Mouse (Mus musculus): ENCODE data around the gene Eng. TPM values are rescaled to one million over a fixed set of nuclear protein-coding genes. Genes with fewer than 3 reads are reported as not detected.

Eng gene
- total and polyA plus RNA-seq, 3 experiments = 0.08 to 0.47 (median 0.13) TPM

DNA sequence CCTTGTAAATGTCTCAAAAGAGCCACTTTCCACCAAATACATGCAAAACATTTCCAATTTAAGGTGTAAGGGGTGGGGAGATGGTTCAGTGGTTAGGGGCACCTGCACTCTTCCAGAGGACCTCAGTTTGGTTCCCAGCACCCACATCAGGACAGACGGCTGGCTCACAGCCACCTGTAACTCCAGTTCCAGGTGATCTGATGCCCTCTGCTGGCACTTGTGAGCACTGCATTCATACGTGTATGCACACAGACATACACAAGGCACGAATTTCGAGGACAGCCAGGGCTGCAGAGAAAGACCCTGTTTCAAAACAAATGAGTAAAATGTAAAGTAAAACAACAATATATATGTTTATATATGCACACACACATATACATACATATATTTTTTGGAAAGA is 28.8 kb upstream of the Eng start:
- H3K36me3 ChIP-seq (replicated peaks in 1 of 2; ENCODE audit: control insufficient read depth in 1 of 2, insufficient read depth in 1 of 2, low read length in 1 of 2) = peaks cover 44 to 87% of the 10 kb centered on the region in 2 experiments
- H3K4me1 ChIP-seq (ENCODE audit: control insufficient read depth in 1 of 2, insufficient read depth in 2 of 2) = peaks cover 0 to 13% of the 10 kb centered on the region in 2 experiments; a peak in 2 of 4 replicates
- in situ Hi-C loops (cut with MboI; ENCODE audit: low pct_ligation_motif_present, low pct_unique_long_range_greater_than_20kb, low sequenced_read_pairs) (no loop called here), dilution Hi-C loops (cut with MboI; ENCODE audit: extremely low pct_ligation_motif_present, extremely low pct_unique_long_range_greater_than_20kb, low sequenced_read_pairs) (no loop called here)
- TF ChIP-seq SMC3 (IDR thresholded peaks at IDR 0.05; ENCODE audit: low read depth, low read length) (peak; percentile 26), CTCF (conservative IDR thresholded peaks at IDR 0.05 in 1 of 2, IDR thresholded peaks at IDR 0.05 in 1 of 2; ENCODE audit: low read depth in 2 of 2, low read length in 2 of 2) (peak; percentile 16 to 60; a peak in 2 of 4 replicates), RAD21 (IDR thresholded peaks at IDR 0.05; ENCODE audit: low read depth, low read length) (peak; percentile 23), RCOR1 (conservative IDR thresholded peaks at IDR 0.05; ENCODE audit: low read depth, low read length) (no peak)
- no peak overlapping the region for H3K4me3 ChIP-seq (replicated peaks in 1 of 3; ENCODE audit: low read depth in 2 of 3, low read length in 2 of 3, poor library complexity in 1 of 3)
- H3K27me3 ChIP-seq (replicated peaks) = no peaks in the 10 kb centered on the region
- no peak overlapping the region for H3K4me2 ChIP-seq (ENCODE audit: insufficient read depth, low read depth, poor library complexity, severe bottlenecking)
- peaks cover 7% of the 10 kb centered on the region for H3K9me3 ChIP-seq (replicated peaks; ENCODE audit: low read length)
- no peak overlapping the region for H3K27ac ChIP-seq (ENCODE audit: insufficient read depth, low read depth)
- DNase-seq (ENCODE audit: extremely low read depth) = no peak
- no peak overlapping the region for H3K9ac ChIP-seq (ENCODE audit: insufficient read depth, low read depth)
- no peaks in the 10 kb centered on the region for H3K79me2 ChIP-seq (replicated peaks; ENCODE audit: control insufficient read depth, extremely low read depth, insufficient read depth, poor library complexity, severe bottlenecking)

DNA sequence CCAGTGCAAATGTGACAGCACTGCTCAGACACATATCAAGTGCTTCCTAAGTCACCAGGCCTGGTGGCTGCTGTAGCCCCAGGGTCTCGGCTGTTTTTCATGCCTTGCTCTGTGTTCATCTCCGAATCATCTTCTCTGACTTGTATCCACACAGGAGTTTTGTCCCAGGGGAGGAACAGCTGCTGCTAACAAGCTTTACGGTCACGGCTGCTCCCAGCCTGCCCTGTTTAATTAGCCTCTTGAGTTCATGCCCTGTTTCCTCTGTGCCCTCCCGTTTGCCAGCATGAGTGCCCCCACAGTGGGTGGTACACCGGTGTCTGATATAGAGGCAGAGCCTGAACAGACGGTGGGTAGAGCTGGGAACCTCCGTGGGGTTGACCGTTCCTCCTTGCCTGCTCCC is 28.3 kb upstream of the Eng start:
- Histone ChIP-seq H3K27ac (ENCODE audit: insufficient read depth, low read depth) (no peak overlapping the region), H3K4me1 (ENCODE audit: control insufficient read depth in 1 of 2, insufficient read depth in 2 of 2) (peaks cover 0 to 13% of the 10 kb centered on the region in 2 experiments; a peak in 2 of 4 replicates), H3K4me2 (ENCODE audit: insufficient read depth, low read depth, poor library complexity, severe bottlenecking) (no peak overlapping the region), H3K9me3 (replicated peaks; ENCODE audit: low read length) (peaks cover 7% of the 10 kb centered on the region), H3K79me2 (replicated peaks; ENCODE audit: control insufficient read depth, extremely low read depth, insufficient read depth, poor library complexity, severe bottlenecking) (no peaks in the 10 kb centered on the region), H3K27me3 (replicated peaks) (no peaks in the 10 kb centered on the region), H3K36me3 (replicated peaks in 1 of 2; ENCODE audit: control insufficient read depth in 1 of 2, insufficient read depth in 1 of 2, low read length in 1 of 2) (peaks cover 42 to 87% of the 10 kb centered on the region in 2 experiments), H3K4me3 (replicated peaks in 1 of 3; ENCODE audit: low read depth in 2 of 3, low read length in 2 of 3, poor library complexity in 1 of 3) (no peak overlapping the region), H3K9ac (ENCODE audit: insufficient read depth, low read depth) (no peak overlapping the region)
- in situ Hi-C loops (cut with MboI; ENCODE audit: low pct_ligation_motif_present, low pct_unique_long_range_greater_than_20kb, low sequenced_read_pairs) (no loop called here), dilution Hi-C loops (cut with MboI; ENCODE audit: extremely low pct_ligation_motif_present, extremely low pct_unique_long_range_greater_than_20kb, low sequenced_read_pairs) (no loop called here)
- DNase-seq (ENCODE audit: extremely low read depth) = no peak
- TF ChIP-seq MXI1 (IDR thresholded peaks at IDR 0.05; ENCODE audit: low read depth, low read length) = no peak
- no peak for TF ChIP-seq MAZ (IDR thresholded peaks at IDR 0.05; ENCODE audit: low read depth, low read length)
- no peak for TF ChIP-seq TBP (conservative IDR thresholded peaks at IDR 0.05; ENCODE audit: low read depth, low read length)
- no peak for TF ChIP-seq IRF4 (IDR thresholded peaks at IDR 0.05; ENCODE audit: low read depth, low read length)
- no peak for TF ChIP-seq POLR2A (IDR thresholded peaks at IDR 0.05; ENCODE audit: low read depth, low read length)
- TF ChIP-seq MAFK (IDR thresholded peaks at IDR 0.05; ENCODE audit: insufficient replicate concordance, low read length) = no peak
- no peak for TF ChIP-seq BHLHE40 (IDR thresholded peaks at IDR 0.05; ENCODE audit: low read depth, low read length)
- TF ChIP-seq CHD2 (IDR thresholded peaks at IDR 0.05; ENCODE audit: low read length) = no peak
- TF ChIP-seq KAT2A (IDR thresholded peaks at IDR 0.05; ENCODE audit: insufficient replicate concordance, low read length) = no peak
- TF ChIP-seq CTCF (conservative IDR thresholded peaks at IDR 0.05 in 1 of 2, IDR thresholded peaks at IDR 0.05 in 1 of 2; ENCODE audit: low read depth in 2 of 2, low read length in 2 of 2) = no peak
- no peak for TF ChIP-seq HCFC1 (IDR thresholded peaks at IDR 0.05; ENCODE audit: low read depth, low read length)
- TF ChIP-seq USF2 (conservative IDR thresholded peaks at IDR 0.05; ENCODE audit: low read depth, low read length) = no peak
- TF ChIP-seq POLR2AphosphoS2 (IDR thresholded peaks at IDR 0.05; ENCODE audit: low read depth, low read length) = no peak
- TF ChIP-seq NRF1 (IDR thresholded peaks at IDR 0.05; ENCODE audit: low read depth, low read length) = no peak
- no peak for TF ChIP-seq SIN3A (IDR thresholded peaks at IDR 0.05; ENCODE audit: low read length)
- no peak for TF ChIP-seq TCF12 (IDR thresholded peaks at IDR 0.05; ENCODE audit: low read depth, low read length)
- no peak for TF ChIP-seq RAD21 (IDR thresholded peaks at IDR 0.05; ENCODE audit: low read depth, low read length)
- TF ChIP-seq USF1 (IDR thresholded peaks at IDR 0.05; ENCODE audit: low read depth, low read length) = no peak
- no peak for TF ChIP-seq CHD1 (IDR thresholded peaks at IDR 0.05; ENCODE audit: low read depth, low read length)
